Mouse (Mus musculus) neural tube, embryonic 14.5 days (tissue): Measurements from ENCODE around the gene Psmb11. TPM values are rescaled to one million over a fixed set of nuclear protein-coding genes. Genes with fewer than 3 reads are reported as not detected.

ENCODE experiments used
- ATAC-seq: fragments of 200-750 bp; cut with Nextera tagmentation; 2 replicates; pipeline ENCODE4 v1.8.0; 2017; ENCODE audit warnings: low read depth, mild to moderate bottlenecking, moderate TSS enrichment, moderate library complexity
- H3K27ac ChIP-seq: fragments of 300-500 bp; sonication (generic); 2 replicates; pipeline ENCODE4 v1.5.1; 2014; ENCODE audit warnings: low read depth, mild to moderate bottlenecking, control low read depth, low read length, moderate library complexity, mixed read lengths
- H3K27me3 ChIP-seq: fragments of 300-500 bp; sonication (generic); 2 replicates; pipeline ENCODE4 v1.6.1; 2014; ENCODE audit warnings: low read length; ENCODE audit not compliant: control insufficient read depth, insufficient read depth
- H3K36me3 ChIP-seq: fragments of 300-500 bp; sonication (generic); 2 replicates; pipeline ENCODE4 v1.6.1; 2014; ENCODE audit warnings: low read length, mixed read lengths; ENCODE audit not compliant: control insufficient read depth, insufficient read depth
- H3K4me1 ChIP-seq: fragments of 300-500 bp; sonication (generic); 2 replicates; pipeline ENCODE4 v1.6.1; 2014; ENCODE audit warnings: low read length; ENCODE audit not compliant: control insufficient read depth, insufficient read depth
- H3K4me2 ChIP-seq: fragments of 300-500 bp; sonication (generic); 2 replicates; pipeline ENCODE4 v1.6.1; 2014; ENCODE audit warnings: mild to moderate bottlenecking, low read depth, low read length, control low read depth
- H3K4me3 ChIP-seq: fragments of 300-500 bp; sonication (generic); 2 replicates; pipeline ENCODE4 v1.5.1; 2014; ENCODE audit warnings: low read depth, low read length, control low read depth, mixed read lengths
- H3K9ac ChIP-seq: fragments of 300-500 bp; sonication (generic); replicated peaks from 2 replicates; pipeline ENCODE4 v1.6.1; 2014; ENCODE audit warnings: low read depth, mild to moderate bottlenecking, control low read depth, low read length, mixed read lengths
- H3K9me3 ChIP-seq: fragments of 300-500 bp; sonication (generic); 2 replicates; pipeline ENCODE4 v1.6.1; 2016; ENCODE audit warnings: low read length; ENCODE audit not compliant: control insufficient read depth
- WGBS: fragments of 180-500 bp; shearing (Covaris S2); extraction: QIAGEN DNeasy Blood & Tissue Kit; methylation state at CpG from one replicate; pipeline ENCODE4 v1.1.7; 2014; 5-methylcytosine and 5-hydroxymethylcytosine counted together
- polyA plus RNA-seq: library from polyadenylated mRNA; unstranded; fragments of >200 nt; fragmentation: Nextera tagmentation; extraction: Ambion mirVana; gene quantifications from 2 replicates; pipeline ENCODE4 v1.2.1, GENCODE M21; 2014

Gene Psmb11
- polyA plus RNA-seq, 1 experiment from 2014 or later, result 0.05 TPM

- 84% methylated on average over 7 of the region's 7 CpGs for WGBS
- no peak for ATAC-seq
- H3K36me3 ChIP-seq, result no peaks in the 10 kb centered on the region
Observed at GRCm38 (mm10) chr14:54597084-54597483, 24.1 kb upstream of the Psmb11 start.

DNA sequence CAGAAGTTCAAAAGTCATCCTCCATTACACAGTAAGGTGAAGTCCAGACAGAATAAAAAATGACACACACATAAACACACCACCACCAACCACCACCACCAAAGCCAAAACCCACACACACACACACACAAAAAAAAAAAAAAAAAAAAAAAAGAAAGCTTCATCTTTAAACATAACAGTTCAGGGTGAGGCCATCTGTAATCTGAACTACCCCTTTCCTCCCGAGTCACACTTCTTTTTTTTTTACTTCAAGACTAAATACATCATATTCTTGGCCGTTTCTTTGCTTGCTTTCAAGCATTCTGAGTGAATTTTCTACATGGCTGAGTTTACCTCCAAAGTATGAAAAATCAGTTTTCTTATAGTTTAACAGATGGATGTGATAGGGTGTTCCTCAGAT, 19.6 kb upstream of the Psmb11 start:
- H3K4me2 ChIP-seq, result no peak overlapping the region
- ATAC-seq, result no peak
- no peak overlapping the region for H3K9ac ChIP-seq
- no peaks in the 10 kb centered on the region for H3K9me3 ChIP-seq
- no peaks in the 10 kb centered on the region for H3K36me3 ChIP-seq
- H3K4me1 ChIP-seq, result peaks cover 17% of the 10 kb centered on the region; the same call in 1 of the 2 replicates
- H3K27me3 ChIP-seq, result no peaks in the 10 kb centered on the region
- no peak overlapping the region for H3K4me3 ChIP-seq
- 85% methylated on average over 2 of the region's 2 CpGs for WGBS
- no peak overlapping the region for H3K27ac ChIP-seq

More at GRCm38 (mm10) chr14:54597084-54597483, 24.1 kb upstream of the Psmb11 start:
- Histone ChIP-seq H3K4me1 (peaks cover 8% of the 10 kb centered on the region; the same call in 1 of the 2 replicates), H3K27ac (no peak overlapping the region), H3K9ac (no peak overlapping the region), H3K9me3 (no peaks in the 10 kb centered on the region), H3K27me3 (no peaks in the 10 kb centered on the region), H3K4me2 (no peak overlapping the region), H3K4me3 (no peak overlapping the region)

DNA sequence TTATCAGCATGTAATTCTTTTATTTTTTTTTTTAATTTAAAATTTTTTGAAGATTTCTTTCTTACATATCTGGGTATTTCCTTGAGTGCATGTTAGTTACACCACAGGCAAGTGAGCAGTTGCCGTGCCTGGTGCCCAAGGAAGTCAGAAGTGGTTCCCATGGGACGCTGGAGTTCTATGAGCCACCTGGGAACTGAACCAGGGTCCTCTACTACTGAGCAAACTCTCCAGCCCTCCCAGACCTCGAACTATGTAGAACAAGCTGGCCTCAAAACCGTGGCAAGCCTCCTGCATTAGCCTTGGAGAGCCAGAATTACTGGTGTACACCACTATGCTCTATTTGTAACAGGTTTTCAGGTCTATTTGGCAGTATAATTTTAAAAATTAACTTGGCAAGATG, 18.6 kb upstream of the Psmb11 start:
- H3K9me3 ChIP-seq, result no peaks in the 10 kb centered on the region
- peak; percentile 26; the same call in 1 of the 2 replicates for ATAC-seq
- peak overlapping the region; percentile 56 for H3K4me3 ChIP-seq
- peak overlapping the region; percentile 48 for H3K4me2 ChIP-seq
- H3K27ac ChIP-seq, result peak overlapping the region; percentile 96
- H3K4me1 ChIP-seq, result peaks cover 17% of the 10 kb centered on the region; the same call in 1 of the 2 replicates
- peak overlapping the region; percentile 73 for H3K9ac ChIP-seq
- H3K27me3 ChIP-seq, result no peaks in the 10 kb centered on the region
- no peaks in the 10 kb centered on the region for H3K36me3 ChIP-seq
- 29% methylated on average over 4 of the region's 4 CpGs for WGBS

DNA sequence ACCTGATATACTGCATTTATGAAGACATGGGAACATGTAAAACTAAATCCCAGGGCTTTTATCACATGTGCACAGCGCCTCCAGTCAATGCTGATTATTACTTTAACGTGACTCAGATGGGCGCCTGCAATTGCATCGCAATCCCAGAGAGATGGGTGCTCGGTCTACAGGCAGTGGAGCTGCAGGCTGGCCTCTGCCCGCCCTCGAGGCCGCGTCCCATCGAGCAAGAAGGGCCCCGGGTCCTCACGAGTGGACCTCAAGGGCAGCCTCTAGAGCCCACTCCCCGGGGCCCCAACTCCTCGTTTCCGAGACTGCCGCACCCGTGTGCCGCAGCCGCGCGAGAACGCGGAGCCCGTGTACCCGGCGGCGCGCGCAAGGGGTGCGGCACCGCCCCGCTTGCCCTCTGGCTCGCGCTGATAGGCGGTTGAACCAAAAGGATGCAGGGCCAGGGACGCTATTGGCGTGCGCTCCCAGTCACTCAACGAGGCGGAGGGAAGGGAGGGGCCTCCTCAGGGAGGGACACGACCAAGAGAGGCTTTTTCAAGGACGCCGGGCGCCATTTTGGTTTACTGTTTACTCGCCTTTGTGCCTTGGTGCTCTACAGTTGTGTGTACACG, 18.1 kb upstream of the Psmb11 start:
- H3K9ac ChIP-seq, result peak overlapping the region; percentile 73
- no peaks in the 10 kb centered on the region for H3K36me3 ChIP-seq
- peak overlapping the region; percentile 48 for H3K4me2 ChIP-seq
- H3K27ac ChIP-seq, result peak overlapping the region; percentile 96
- ATAC-seq, result peak; percentile 99
- H3K4me1 ChIP-seq, result peaks cover 17% of the 10 kb centered on the region; the same call in 1 of the 2 replicates
- H3K9me3 ChIP-seq, result no peaks in the 10 kb centered on the region
- H3K4me3 ChIP-seq, result peak overlapping the region; percentile 56
- WGBS, result under 1% methylated on average over 46 of the region's 46 CpGs
- no peaks in the 10 kb centered on the region for H3K27me3 ChIP-seq

DNA sequence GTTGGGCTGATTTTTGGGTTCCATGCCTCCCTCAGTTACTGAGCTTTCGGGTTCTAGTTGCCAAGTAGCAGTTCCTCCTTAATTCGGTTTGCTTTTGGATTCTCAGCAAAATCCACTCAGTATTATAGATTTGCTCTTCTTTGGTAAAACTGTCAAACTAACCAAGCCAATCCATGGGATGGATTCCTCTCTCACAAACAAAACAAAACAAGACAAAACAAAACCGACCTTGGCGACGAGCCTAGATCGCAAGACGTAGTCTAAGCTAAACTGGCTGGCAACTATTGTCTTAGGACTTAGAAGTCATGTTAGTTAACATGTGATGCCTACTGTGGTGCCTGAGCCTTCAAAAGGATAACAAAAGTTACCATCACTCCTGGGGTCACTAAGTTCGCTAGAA, 17.5 kb upstream of the Psmb11 start:
- Histone ChIP-seq H3K9ac (no peak overlapping the region), H3K36me3 (no peaks in the 10 kb centered on the region), H3K4me2 (peak overlapping the region; percentile 48), H3K4me1 (peaks cover 17% of the 10 kb centered on the region; the same call in 1 of the 2 replicates), H3K4me3 (peak overlapping the region; percentile 56), H3K9me3 (no peaks in the 10 kb centered on the region), H3K27ac (peak overlapping the region; percentile 96), H3K27me3 (no peaks in the 10 kb centered on the region)
- no peak for ATAC-seq
- 83% methylated on average over 8 of the region's 8 CpGs for WGBS

DNA sequence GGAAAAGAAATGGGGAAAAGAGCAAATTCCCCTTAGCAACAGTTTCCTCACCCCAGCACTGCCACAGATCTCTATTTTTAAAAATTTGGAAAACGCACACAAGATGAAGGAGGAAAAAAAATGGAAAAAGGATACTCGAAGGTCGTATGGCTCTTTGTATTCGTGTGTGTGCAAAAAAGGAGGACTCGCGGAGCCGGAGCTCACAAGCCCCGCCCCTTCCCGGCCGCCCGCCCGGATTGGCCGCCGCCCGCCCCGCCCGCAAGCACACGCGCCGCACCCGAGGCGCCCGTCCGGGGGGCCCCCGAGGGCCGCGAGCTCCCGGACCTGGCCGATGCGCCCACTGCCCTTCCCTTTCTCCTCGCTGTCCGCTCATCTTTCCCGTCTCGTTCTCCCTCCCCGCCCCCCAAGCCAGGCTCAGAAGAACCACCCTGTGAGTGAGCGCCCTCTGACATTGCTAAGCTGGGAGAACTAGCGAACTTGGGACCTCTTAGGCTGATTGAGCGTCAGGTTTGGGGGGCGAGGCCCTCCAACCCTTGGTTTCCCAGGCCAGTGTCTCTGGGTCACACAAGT, 15.4 kb upstream of the Psmb11 start, which contains the start of gene 4931414P19Rik:
4931414P19Rik (minus strand) TSS at position 242 of the 570 bp plus-strand sequence.
- peak within 1 kb of the TSS; percentile 72 for H3K27ac ChIP-seq
- H3K27me3 ChIP-seq, result no peaks in the 10 kb centered on the region
- peak within 1 kb of the TSS; percentile 51 for H3K4me2 ChIP-seq
- H3K4me3 ChIP-seq, result peak within 1 kb of the TSS; percentile 35
- H3K36me3 ChIP-seq, result no peaks in the 10 kb centered on the region
- peak; percentile 29; the same call in 1 of the 2 replicates for ATAC-seq
- peak within 1 kb of the TSS; percentile 25; the same call in 1 of the 2 replicates for H3K9ac ChIP-seq
- peaks cover 17% of the 10 kb centered on the region; the same call in 1 of the 2 replicates for H3K4me1 ChIP-seq
- 1% methylated on average over 33 of the region's 39 CpGs for WGBS
- no peaks in the 10 kb centered on the region for H3K9me3 ChIP-seq

DNA sequence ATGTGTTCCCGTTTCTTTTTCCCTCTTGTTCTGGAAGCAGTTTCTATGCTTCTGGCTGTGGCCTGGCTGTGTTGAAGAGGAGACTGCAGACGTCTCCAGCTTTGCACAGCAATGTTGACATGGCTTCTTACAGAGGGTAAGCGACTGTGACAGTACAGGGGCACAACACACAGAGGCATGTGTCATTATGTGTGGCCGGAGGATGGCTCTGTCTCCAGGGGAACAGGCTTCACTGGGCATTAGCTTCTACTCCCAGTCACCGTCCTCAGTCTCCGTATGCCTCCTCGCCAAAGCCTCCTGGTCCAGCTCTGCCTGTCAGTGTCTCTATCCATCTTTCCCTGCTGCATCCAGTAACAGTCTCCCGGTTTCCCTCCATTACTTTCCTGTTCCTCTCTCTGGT, 14.0 kb upstream of the Psmb11 start:
- no peak overlapping the region for H3K4me2 ChIP-seq
- ATAC-seq, result no peak
- 0 out of 2 replicates have a peak, but pooled peaks cover 6% of the 10 kb centered on the region for H3K36me3 ChIP-seq
- WGBS, result 49% methylated on average over 8 of the region's 8 CpGs
- no peak overlapping the region for H3K9ac ChIP-seq
- no peak overlapping the region for H3K27ac ChIP-seq
- H3K4me1 ChIP-seq, result peaks cover 17% of the 10 kb centered on the region; the same call in 1 of the 2 replicates
- H3K9me3 ChIP-seq, result no peaks in the 10 kb centered on the region
- no peaks in the 10 kb centered on the region for H3K27me3 ChIP-seq
- no peak overlapping the region for H3K4me3 ChIP-seq

GRCm38 (mm10) chr14:54609245-54609644, 12.0 kb upstream of the Psmb11 start:
- no peak overlapping the region for H3K9ac ChIP-seq
- ATAC-seq, result no peak
- no peak overlapping the region for H3K4me2 ChIP-seq
- H3K4me1 ChIP-seq, result peaks cover 7% of the 10 kb centered on the region; the same call in 1 of the 2 replicates
- H3K9me3 ChIP-seq, result no peaks in the 10 kb centered on the region
- 69% methylated on average over 4 of the region's 4 CpGs for WGBS
- no peak overlapping the region for H3K4me3 ChIP-seq
- H3K36me3 ChIP-seq, result peaks cover 15% of the 10 kb centered on the region; the same call in 1 of the 2 replicates
- no peak overlapping the region for H3K27ac ChIP-seq
- H3K27me3 ChIP-seq, result no peaks in the 10 kb centered on the region

- no peak overlapping the region for H3K4me3 ChIP-seq
- H3K36me3 ChIP-seq, result peaks cover 15% of the 10 kb centered on the region; the same call in 1 of the 2 replicates
- H3K27ac ChIP-seq, result no peak overlapping the region
- ATAC-seq, result no peak
- 79% methylated on average over 4 of the region's 4 CpGs for WGBS
- H3K4me1 ChIP-seq, result peaks cover 5% of the 10 kb centered on the region; the same call in 1 of the 2 replicates
- no peaks in the 10 kb centered on the region for H3K9me3 ChIP-seq
- no peak overlapping the region for H3K4me2 ChIP-seq
- no peak overlapping the region for H3K9ac ChIP-seq
- no peaks in the 10 kb centered on the region for H3K27me3 ChIP-seq
Observed at GRCm38 (mm10) chr14:54609962-54610361, 11.3 kb upstream of the Psmb11 start.
